7 mouse cellular contexts compared by ENCODE assay signal in the genomic region with DNA sequence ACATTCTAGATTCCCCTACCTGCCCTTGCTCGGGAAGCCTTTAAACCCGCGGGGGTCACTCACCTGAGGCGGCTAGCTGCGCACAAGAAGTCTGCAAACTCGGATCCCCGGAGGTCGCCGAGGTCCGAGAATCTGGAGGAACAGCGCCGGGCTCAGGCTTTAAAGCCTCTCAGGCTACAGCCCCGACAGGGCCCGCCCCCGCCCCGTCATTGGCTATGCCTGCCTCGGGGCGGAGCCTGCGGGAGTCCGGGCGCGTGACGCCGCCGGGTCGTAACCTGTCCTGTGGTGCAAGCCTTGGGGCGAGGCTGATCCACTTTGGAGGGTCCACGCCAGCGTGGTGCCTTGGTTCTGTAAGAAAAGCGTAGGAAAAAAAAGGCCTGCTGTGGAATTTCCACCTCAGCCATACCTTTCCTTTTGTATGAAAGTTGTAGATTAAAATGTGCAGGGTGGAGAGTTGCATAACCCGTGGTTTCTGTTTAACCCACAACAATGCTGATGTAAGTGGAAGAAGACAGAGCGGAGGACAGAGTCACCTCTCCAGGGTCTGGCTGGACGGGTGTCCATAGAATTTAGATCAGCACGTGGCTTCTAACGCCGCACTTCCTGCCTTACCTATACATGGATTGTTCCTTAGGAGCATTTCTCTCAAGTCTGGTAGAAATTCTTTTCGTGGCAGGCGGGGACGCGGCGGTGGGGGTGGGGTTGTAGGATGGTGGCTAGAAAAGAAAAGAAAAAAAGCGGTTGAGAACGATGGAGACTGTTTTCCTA. TPM values are rescaled to one million over a fixed set of nuclear protein-coding genes. Genes with fewer than 3 reads are reported as not detected.
DNase-seq lines count a peak whose midpoint lies in the region; ATAC-seq lines count a peak whose summit lies in the region.

Gene Ctsl, minus strand, starts transcription at position 718 of the 768 bp plus-strand sequence.

- no peaks in the 10 kb centered on the region for H3K9me3 ChIP-seq in embryonic facial prominence, embryonic 12.5 days
- H3K9me3 ChIP-seq in limb, embryonic 11.5 days (ENCODE audit: control insufficient read depth, low read length) = no peaks in the 10 kb centered on the region
- no peaks in the 10 kb centered on the region for H3K9me3 ChIP-seq in midbrain, embryonic 14.5 days (ENCODE audit: control insufficient read depth, low read length)

- H3K27me3 ChIP-seq in embryonic facial prominence, embryonic 12.5 days = no peaks in the 10 kb centered on the region
- no peaks in the 10 kb centered on the region for H3K27me3 ChIP-seq in limb, embryonic 11.5 days (ENCODE audit: control insufficient read depth, insufficient read depth, low read length)
- H3K27me3 ChIP-seq in midbrain, embryonic 14.5 days (ENCODE audit: control insufficient read depth, insufficient read depth, low read length) = no peaks in the 10 kb centered on the region

- H3K9ac ChIP-seq in embryonic facial prominence, embryonic 12.5 days = peak within 1 kb of the TSS; percentile 75
- peak within 1 kb of the TSS; percentile 84 for H3K9ac ChIP-seq in limb, embryonic 11.5 days (ENCODE audit: low read length)
- peak within 1 kb of the TSS; percentile 72 for H3K9ac ChIP-seq in midbrain, embryonic 14.5 days (replicated peaks; ENCODE audit: low read length)

- peak; percentile 96 for ATAC-seq in embryonic facial prominence, embryonic 12.5 days (ENCODE audit: insufficient number of reproducible peaks, insufficient read depth, low FRiP score, low TSS enrichment)
- ATAC-seq in limb, embryonic 11.5 days (ENCODE audit: insufficient number of reproducible peaks, low FRiP score, low TSS enrichment, low read depth) = peak; percentile 99
- ATAC-seq in midbrain, embryonic 14.5 days (ENCODE audit: low FRiP score, low TSS enrichment) = peak; percentile 98

- peak within 1 kb of the TSS; percentile 78 for H3K4me2 ChIP-seq in embryonic facial prominence, embryonic 12.5 days (replicated peaks)
- peak within 1 kb of the TSS; percentile 69 for H3K4me2 ChIP-seq in limb, embryonic 11.5 days (ENCODE audit: low read depth, severe bottlenecking)
- H3K4me2 ChIP-seq in midbrain, embryonic 14.5 days (ENCODE audit: low read length) = peak within 1 kb of the TSS; percentile 87

- peak; percentile 95 for DNase-seq in adrenal gland, postnatal 25 days
- peak; percentile 100 for DNase-seq in heart, adult 11 months
- DNase-seq in kidney, adult 18-20 months = peak; percentile 98
- peak; percentile 92 for DNase-seq in limb, embryonic 11.5 days (ENCODE audit: low spot score)
- peak; percentile 93 for DNase-seq in midbrain, embryonic 14.5 days
- DNase-seq in spleen, adult 18-20 months = peak; percentile 82 to 91

- under 1% methylated on average over 43 of the region's 43 CpGs for WGBS in embryonic facial prominence, embryonic 12.5 days
- WGBS in limb, embryonic 11.5 days = 1% methylated on average over 43 of the region's 43 CpGs
- WGBS in midbrain, embryonic 14.5 days = under 1% methylated on average over 43 of the region's 43 CpGs

- H3K36me3 ChIP-seq in embryonic facial prominence, embryonic 12.5 days = peaks cover 25% of the 10 kb centered on the region
- peaks cover 6% of the 10 kb centered on the region; the same call in 1 of the 2 replicates for H3K36me3 ChIP-seq in limb, embryonic 11.5 days (ENCODE audit: control insufficient read depth, insufficient read depth, low read length)
- H3K36me3 ChIP-seq in midbrain, embryonic 14.5 days (ENCODE audit: control insufficient read depth, insufficient read depth, low read length) = peaks cover 26% of the 10 kb centered on the region

- H3K27ac ChIP-seq in embryonic facial prominence, embryonic 12.5 days = peak within 1 kb of the TSS; percentile 60; the same call in 1 of the 2 replicates
- H3K27ac ChIP-seq in limb, embryonic 11.5 days (replicated peaks; ENCODE audit: low read depth, low read length) = no peak within 1 kb of the TSS
- H3K27ac ChIP-seq in midbrain, embryonic 14.5 days (replicated peaks; ENCODE audit: low read depth, low read length) = peak within 1 kb of the TSS; percentile 20; the same call in 1 of the 2 replicates

- H3K4me1 ChIP-seq in embryonic facial prominence, embryonic 12.5 days = peaks cover 9% of the 10 kb centered on the region; the same call in 1 of the 2 replicates
- peaks cover 5% of the 10 kb centered on the region; the same call in 1 of the 2 replicates for H3K4me1 ChIP-seq in limb, embryonic 11.5 days (ENCODE audit: control insufficient read depth, insufficient read depth, low read length)
- peaks cover 5% of the 10 kb centered on the region for H3K4me1 ChIP-seq in midbrain, embryonic 14.5 days (ENCODE audit: control insufficient read depth, insufficient read depth, low read length)

- H3K4me3 ChIP-seq in embryonic facial prominence, embryonic 12.5 days = peak within 1 kb of the TSS; percentile 75
- peak within 1 kb of the TSS; percentile 79 for H3K4me3 ChIP-seq in limb, embryonic 11.5 days (ENCODE audit: low read depth, low read length)
- peak within 1 kb of the TSS; percentile 79 for H3K4me3 ChIP-seq in midbrain, embryonic 14.5 days (replicated peaks; ENCODE audit: low read depth, low read length)

RNA-seq across cellular contexts. Expression of gene Ctsl, which starts in this region (rescaled TPM):
- total RNA-seq in adrenal gland, postnatal 25 days (2021) = 784 and 797 TPM in 2 replicates
- 153 and 157 TPM in 2 replicates for polyA plus RNA-seq in embryonic facial prominence, embryonic 12.5 days (2016; fragmentation: Nextera tagmentation; extraction: Ambion mirVana)
- polyA plus RNA-seq in limb, embryonic 11.5 days (2014; fragmentation: Nextera tagmentation; extraction: Ambion mirVana) = 132 and 133 TPM in 2 replicates
- 117 and 130 TPM in 2 replicates for polyA plus RNA-seq in midbrain, embryonic 14.5 days (2014; fragmentation: Nextera tagmentation; extraction: Ambion mirVana)
